Mouse (Mus musculus) heart, adult 2 months (tissue): ENCODE results near the gene Fbl. TPM values are rescaled to one million over a fixed set of nuclear protein-coding genes. Genes with fewer than 3 reads are reported as not detected.
"Not testable (repeated sequence)": the region's sequence is repeated elsewhere in the genome, so short reads cannot be mapped to it uniquely, and the experiment has no call there.

Source experiments
- DNase-seq, 2 experiments: peaks; one replicate each; pipeline ENCODE4 v3.0.0; 2021
- H3K27ac ChIP-seq: fragments of 200-600 bp; 2 replicates; pipeline ENCODE4 v1.8.1; 2022
- H3K27me3 ChIP-seq: fragments of 200-500 bp; 2 replicates; pipeline ENCODE4 v1.6.1; 2012; ENCODE audit warnings: mild to moderate bottlenecking, low read length, inconsistent platforms, mixed read lengths; ENCODE audit not compliant: control insufficient read depth, insufficient read depth
- H3K36me3 ChIP-seq: fragments of 200-500 bp; 2 replicates; pipeline ENCODE4 v1.6.1; 2012; ENCODE audit warnings: low read length, inconsistent platforms; ENCODE audit not compliant: control insufficient read depth, insufficient read depth
- H3K4me1 ChIP-seq: fragments of 200-500 bp; 2 replicates; pipeline ENCODE4 v1.6.1; 2011; ENCODE audit warnings: low read length; ENCODE audit not compliant: control insufficient read depth, insufficient read depth
- H3K4me3 ChIP-seq: fragments of 200-600 bp; 2 replicates; pipeline ENCODE4 v1.8.1; 2022
- H3K79me2 ChIP-seq: fragments of 200-500 bp; replicated peaks from 2 replicates; pipeline ENCODE4 v1.6.1; 2012; ENCODE audit warnings: mild to moderate bottlenecking, inconsistent platforms, low read length, moderate library complexity, mixed read lengths; ENCODE audit not compliant: control insufficient read depth, insufficient read depth
- H3K9ac ChIP-seq: fragments of 200-500 bp; 2 replicates; pipeline ENCODE4 v1.6.1; 2012; ENCODE audit warnings: low read depth, mild to moderate bottlenecking, control low read depth, inconsistent platforms, low read length, mixed read lengths
- CTCF ChIP-seq: fragments of 200-600 bp; IDR thresholded peaks from 2 replicates; pipeline ENCODE4 v1.8.1; 2022; ENCODE audit warnings: antibody characterized with exemption, mild to moderate bottlenecking, moderate library complexity
- EP300 ChIP-seq: fragments of 200-500 bp; IDR thresholded peaks from 2 replicates; pipeline ENCODE4 v1.6.1; 2011; ENCODE audit warnings: low read depth, low read length, control low read depth; ENCODE audit not compliant: insufficient read depth
- POLR2A ChIP-seq: fragments of 200-500 bp; IDR thresholded peaks from 2 replicates; pipeline ENCODE4 v1.6.1; 2011; ENCODE audit warnings: mild to moderate bottlenecking, low read depth, low read length, control low read depth; ENCODE audit not compliant: insufficient read depth
- WGBS: fragments of 180-500 bp; shearing (Covaris S2); methylation state at CpG from one replicate; pipeline ENCODE4 v1.1.7; 2018; 5-methylcytosine and 5-hydroxymethylcytosine counted together
- intact Hi-C: fragments of 180-260 bp; cut with DNase I; formaldehyde crosslinking; loops from one replicate; pipeline ENCODE4 v1.15.1; 2025
- polyA plus RNA-seq: library from polyadenylated mRNA; depleted of rRNA; stranded (reverse); fragments of >200 nt; gene quantifications from 2 replicates; pipeline ENCODE4 v1.2.3, GENCODE M21; 2012
- total RNA-seq, 2 experiments: library from RNA; stranded (reverse); gene quantifications; 2 replicates each; pipeline ENCODE4 v1.2.3; 2021

Gene Fbl
- total and polyA plus RNA-seq, 3 experiments: 25.7 to 34.7 (median 34.7) TPM

- intact Hi-C loops: no loop called here
Measured at GRCm38 (mm10) chr7:28208396-28208987, 39.0 kb downstream of the Fbl start.

GRCm38 (mm10) chr7:28208988-28209508, 39.5 kb downstream of the Fbl start:
- Histone ChIP-seq H3K27ac (peak overlapping the region; percentile 51; the same call in 1 of the 2 replicates), H3K4me1 (no peaks in the 10 kb centered on the region), H3K36me3 (no peaks in the 10 kb centered on the region), H3K27me3 (no peaks in the 10 kb centered on the region), H3K9ac (no peak overlapping the region; the same call in 1 of the 2 replicates), H3K4me3 (peak overlapping the region; percentile 33; the same call in 1 of the 2 replicates), H3K79me2 (no peaks in the 10 kb centered on the region)
- intact Hi-C loops: no loop called here
- TF ChIP-seq EP300 (no peak), POLR2A (peak; percentile 51; the same call in 1 of the 2 replicates)
- 38% methylated on average over 19 of the region's 19 CpGs for WGBS
- DNase-seq: peak; percentile 74 to 83

More at GRCm38 (mm10) chr7:28208396-28208987, 39.0 kb downstream of the Fbl start:
- Histone ChIP-seq H3K27ac (peak overlapping the region; percentile 34; the same call in 1 of the 2 replicates), H3K36me3 (no peaks in the 10 kb centered on the region), H3K9ac (peak overlapping the region; percentile 37; the same call in 1 of the 2 replicates), H3K79me2 (no peaks in the 10 kb centered on the region), H3K4me3 (peak overlapping the region; percentile 33; the same call in 1 of the 2 replicates), H3K27me3 (no peaks in the 10 kb centered on the region), H3K4me1 (no peaks in the 10 kb centered on the region)
- WGBS: 33% methylated on average over 12 of the region's 12 CpGs
- TF ChIP-seq CTCF (no peak), EP300 (no peak), POLR2A (no peak)
- DNase-seq: no peak

- Histone ChIP-seq H3K27ac (no peak overlapping the region), H3K36me3 (no peaks in the 10 kb centered on the region), H3K9ac (no peak overlapping the region), H3K4me3 (no peak overlapping the region), H3K4me1 (no peaks in the 10 kb centered on the region), H3K79me2 (no peaks in the 10 kb centered on the region), H3K27me3 (no peaks in the 10 kb centered on the region)
- no peak for TF ChIP-seq POLR2A
- TF ChIP-seq EP300: no peak
- TF ChIP-seq CTCF: peak; percentile 26
- 41% methylated on average over 5 of the region's 5 CpGs for WGBS
- no peak for DNase-seq
- intact Hi-C loops: loop anchor here (5.0 kb wide), 2 partner anchors 43 to 158 kb away; partner anchors contain the start of genes Fbl and Psmc4
Measured at GRCm38 (mm10) chr7:28210731-28211130, 41.2 kb downstream of the Fbl start.

- H3K79me2 ChIP-seq: no peaks in the 10 kb centered on the region
- no peak overlapping the region for H3K27ac ChIP-seq
- peak; percentile 51 to 81 for DNase-seq
- no peaks in the 10 kb centered on the region for H3K27me3 ChIP-seq
- H3K36me3 ChIP-seq: no peaks in the 10 kb centered on the region
- H3K4me3 ChIP-seq: no peak overlapping the region
- intact Hi-C loops: loop anchor here (2.0 to 5.0 kb wide), 4 partner anchors 47 to 162 kb away; partner anchors contain the start of genes Dll3, Fbl and Psmc4
- TF ChIP-seq POLR2A (no peak), CTCF (peak; percentile 86), EP300 (no peak)
- WGBS: 28% methylated on average over 10 of the region's 10 CpGs
- no peaks in the 10 kb centered on the region for H3K4me1 ChIP-seq
- H3K9ac ChIP-seq: no peak overlapping the region
Measured at GRCm38 (mm10) chr7:28214142-28214541, 44.6 kb downstream of the Fbl start.

- H3K27ac ChIP-seq, H3K4me3 ChIP-seq, H3K9ac ChIP-seq, H3K27me3 ChIP-seq, DNase-seq, H3K79me2 ChIP-seq, H3K4me1 ChIP-seq, H3K36me3 ChIP-seq: not testable (repeated sequence)
- intact Hi-C loops: loop anchor here (2.0 kb wide), 2 partner anchors 67 to 87 kb away; partner anchors contain the start of gene Dll3
- WGBS: 65% methylated on average over 2 of the region's 2 CpGs
Measured at GRCm38 (mm10) chr7:28215950-28216349, 46.4 kb downstream of the Fbl start.

GRCm38 (mm10) chr7:28217811-28218210, 48.3 kb downstream of the Fbl start:
- H3K4me1 ChIP-seq, H3K79me2 ChIP-seq, H3K36me3 ChIP-seq, H3K27ac ChIP-seq, DNase-seq, H3K4me3 ChIP-seq, H3K9ac ChIP-seq, intact Hi-C loops, H3K27me3 ChIP-seq: not testable (repeated sequence)
- WGBS: 86% methylated on average over 13 of the region's 13 CpGs

- intact Hi-C loops, H3K27ac ChIP-seq, DNase-seq: not testable (repeated sequence)
Measured at GRCm38 (mm10) chr7:28218951-28219740, 49.6 kb downstream of the Fbl start.

GRCm38 (mm10) chr7:28226836-28227235, 57.3 kb downstream of the Fbl start:
- H3K36me3 ChIP-seq, H3K27me3 ChIP-seq, H3K9ac ChIP-seq, H3K4me1 ChIP-seq, H3K79me2 ChIP-seq, H3K4me3 ChIP-seq, H3K27ac ChIP-seq, DNase-seq, intact Hi-C loops: not testable (repeated sequence)
- 79% methylated on average over 4 of the region's 4 CpGs for WGBS

More at GRCm38 (mm10) chr7:28218951-28219740, 49.6 kb downstream of the Fbl start:
- not testable (repeated sequence) for H3K79me2 ChIP-seq, H3K9ac ChIP-seq, H3K4me3 ChIP-seq, H3K4me1 ChIP-seq, H3K27me3 ChIP-seq, H3K36me3 ChIP-seq
- 74% methylated on average over 20 of the region's 20 CpGs for WGBS
